Mouse (Mus musculus) retina, embryonic 14.5 days (tissue): ENCODE results near the gene Kat2a.
A peak's percentile ranks its signal among the peaks of the same experiment; 100 is the strongest.

Experiments used
- DNase-seq: peaks from one replicate; pipeline ENCODE4 v3.0.0-alpha.2; 2015; ENCODE audit warnings: low spot score

Kat2a gene

DNA sequence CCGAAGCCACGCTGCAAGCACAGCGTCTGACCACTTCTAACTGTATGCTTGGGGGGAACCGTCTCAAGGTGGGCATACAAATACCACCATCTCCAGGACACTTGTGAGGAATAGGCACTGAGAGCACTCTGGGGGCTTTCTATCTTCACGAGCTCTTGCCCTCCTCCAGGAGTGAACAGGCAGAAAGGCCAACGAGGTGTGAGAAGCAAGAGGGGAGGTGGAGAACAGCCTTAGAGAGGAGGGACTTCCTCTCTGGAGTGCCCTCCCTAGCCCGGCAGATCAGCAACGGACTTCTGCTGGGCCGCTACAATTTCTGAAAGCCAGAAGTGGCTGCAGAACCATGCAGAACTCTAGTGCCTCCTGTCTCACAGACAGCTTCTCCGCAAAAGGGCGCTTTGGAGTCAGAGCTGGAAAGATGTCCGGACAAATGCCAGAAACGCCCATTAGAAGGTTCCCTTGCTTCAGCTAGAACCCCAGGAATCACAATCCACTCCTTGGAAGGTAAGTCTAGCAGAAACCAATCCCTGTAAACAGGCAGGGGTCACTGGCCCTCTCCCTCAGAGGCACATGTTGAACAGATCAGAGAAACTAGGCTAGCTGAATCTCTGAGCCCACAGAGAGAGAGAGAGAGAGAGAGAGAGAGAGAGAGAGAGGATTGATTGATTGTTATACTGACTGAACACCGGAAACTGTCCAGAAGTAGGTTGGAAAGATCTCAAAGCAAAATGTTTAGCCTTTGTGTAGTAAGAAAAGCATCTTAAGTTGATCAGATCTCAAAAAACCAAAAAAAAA, 23.9 kb upstream of the Kat2a start:
- no peak for DNase-seq

DNA sequence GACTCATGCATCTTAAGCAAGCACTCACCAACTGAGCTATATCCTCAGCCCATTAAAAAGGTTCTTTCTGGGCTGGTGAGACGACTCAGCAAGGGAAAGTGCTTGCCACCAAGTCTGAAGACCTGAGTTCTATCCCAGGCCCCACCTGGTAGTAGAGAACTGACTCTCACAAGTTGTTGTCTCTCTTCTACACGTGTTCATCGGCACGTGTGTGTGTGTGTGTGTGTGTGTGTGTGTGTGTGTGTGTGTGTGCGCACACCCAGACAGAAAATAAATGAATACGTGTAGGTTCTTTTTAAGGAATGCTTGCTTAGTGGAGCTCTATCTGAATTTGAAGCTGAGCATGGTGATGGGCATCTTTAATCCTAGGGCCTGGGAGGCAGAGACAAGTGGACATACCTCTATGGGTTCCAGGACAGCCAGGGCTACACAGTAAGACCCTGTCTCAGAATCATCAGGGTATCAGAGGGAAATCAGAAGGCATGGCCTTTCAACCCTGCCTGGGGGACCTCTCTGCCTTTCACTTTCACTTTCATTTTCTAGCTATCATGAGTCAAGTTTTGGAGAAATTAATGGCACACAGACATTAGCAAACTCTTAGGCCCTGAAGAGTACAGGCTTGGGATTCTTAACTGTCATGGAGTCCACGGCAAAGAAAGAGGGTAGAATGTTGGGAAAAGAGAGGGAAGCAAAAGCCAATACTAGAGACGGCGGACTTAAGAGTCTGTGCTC, 23.0 kb upstream of the Kat2a start:
- DNase-seq, result no peak

DNA sequence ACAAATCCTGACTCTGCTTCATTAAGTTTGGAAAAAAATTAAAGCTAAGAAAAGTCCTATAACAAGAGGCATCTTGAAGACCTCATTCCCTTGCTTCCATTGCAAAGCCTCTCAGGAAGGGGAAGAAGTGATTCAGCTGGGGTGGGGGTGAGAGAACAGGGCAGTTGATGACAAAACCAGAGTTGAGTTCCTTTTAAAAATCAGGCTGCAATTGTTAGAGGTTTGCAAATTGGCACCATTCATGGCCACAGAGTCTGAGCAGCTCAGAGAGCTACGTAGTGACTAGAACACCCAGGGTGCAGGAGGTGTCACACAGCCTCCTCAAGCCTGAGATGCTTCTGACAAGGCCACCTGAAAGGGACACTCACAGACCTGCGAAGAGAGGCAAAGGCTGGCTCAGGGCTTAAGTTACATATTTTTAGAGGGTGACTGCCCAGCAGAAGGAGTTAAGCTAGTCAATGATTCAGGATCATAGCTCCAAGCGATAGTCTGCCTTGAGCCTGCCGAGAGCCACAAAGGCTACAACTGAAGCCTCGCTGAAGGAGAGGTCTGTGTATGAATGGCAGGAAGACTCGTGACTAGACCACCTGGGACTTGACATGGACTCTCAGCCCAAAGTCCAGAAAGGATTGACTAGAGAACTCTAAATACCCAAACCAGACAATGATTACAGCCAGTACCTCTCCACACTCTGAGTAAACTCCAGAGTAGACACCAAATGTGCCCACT, 18.4 kb upstream of the Kat2a start:
- DNase-seq, result no peak

DNA sequence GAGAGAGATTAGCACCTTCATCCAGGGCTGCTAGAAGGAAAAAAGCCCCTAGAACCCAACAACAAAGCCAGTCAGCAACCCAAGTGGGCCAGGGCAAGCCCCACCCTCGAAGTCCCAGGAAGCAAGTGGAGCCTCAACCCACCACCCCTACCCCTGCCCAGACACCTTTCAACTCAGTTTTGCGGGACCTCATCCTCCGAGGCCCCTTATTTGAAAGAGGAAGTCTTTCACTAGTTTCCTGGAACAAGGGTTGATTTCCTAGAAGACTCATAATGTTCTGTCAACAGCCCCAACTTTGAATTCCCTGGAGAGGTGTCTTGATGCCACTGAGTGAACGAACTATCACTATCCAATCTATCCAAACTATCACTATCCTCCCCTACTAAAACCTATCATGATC, 17.7 kb upstream of the Kat2a start:
- no peak for DNase-seq

DNA sequence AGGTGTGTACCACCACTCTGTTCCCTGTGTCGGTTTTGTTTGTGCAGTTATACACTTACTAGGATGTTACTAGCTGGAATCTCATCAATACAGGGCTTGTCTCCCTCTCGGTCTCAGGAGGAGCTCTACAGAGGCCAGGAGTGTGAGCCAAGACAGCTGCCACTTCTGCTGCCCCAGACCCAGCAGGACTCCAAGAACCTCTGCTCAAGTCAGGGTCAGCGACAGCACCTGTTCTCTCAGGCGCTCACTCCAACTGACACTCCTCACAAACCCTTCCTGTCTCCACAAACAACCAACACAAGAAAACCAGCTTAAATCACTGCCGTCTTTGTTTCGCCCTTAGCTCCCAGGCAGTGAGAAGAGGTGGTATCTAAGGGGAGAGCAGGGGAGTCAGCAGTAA, 16.3 kb upstream of the Kat2a start:
- DNase-seq, result no peak

DNA sequence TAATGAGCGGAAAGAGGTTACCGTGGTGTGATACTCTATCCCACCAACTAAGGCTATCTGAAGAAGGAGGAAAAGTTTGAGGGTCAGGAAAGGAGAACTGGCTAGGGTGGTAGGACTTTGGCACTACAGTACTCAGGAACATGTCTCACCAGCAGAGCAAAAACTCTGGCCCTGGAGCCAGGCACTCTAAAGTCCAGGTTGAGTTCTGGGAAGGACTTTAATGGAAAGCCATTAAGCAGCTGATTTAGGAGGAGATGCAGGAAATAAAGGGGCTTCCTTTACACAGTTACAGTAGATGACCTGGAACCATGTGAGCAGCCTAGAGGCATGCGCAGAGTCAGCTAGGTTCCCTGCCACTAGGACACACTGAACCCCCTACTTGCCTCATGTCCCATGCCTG, 14.9 kb upstream of the Kat2a start:
- no peak for DNase-seq

DNA sequence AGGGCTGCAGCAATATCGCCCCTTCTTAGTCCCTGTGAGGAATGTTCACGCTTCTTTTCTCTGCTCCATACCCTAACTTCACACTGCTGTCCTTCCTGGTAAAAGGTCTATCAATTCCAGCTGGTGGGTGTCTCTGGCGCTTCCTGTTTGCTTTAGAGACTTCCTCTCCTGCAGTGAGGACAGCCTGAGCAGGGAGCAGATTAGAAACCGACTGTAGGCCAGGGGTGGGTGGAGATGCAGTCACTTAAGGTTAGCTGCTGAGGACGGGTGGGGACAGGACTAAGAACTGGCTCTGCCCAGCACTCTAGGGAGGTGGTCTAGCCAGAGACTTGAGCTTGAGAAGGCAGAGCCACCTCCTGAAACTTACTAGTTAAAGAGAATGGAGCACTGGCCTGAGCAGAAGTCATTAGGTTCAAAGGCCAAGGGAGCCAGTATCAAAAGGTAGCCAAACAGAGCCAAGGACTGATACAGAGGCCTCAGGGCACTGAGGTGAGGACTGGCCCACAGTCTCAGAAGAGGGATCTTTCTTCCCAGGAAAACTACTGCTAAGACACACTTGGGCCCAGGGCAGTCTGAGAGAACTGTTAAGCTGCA, 12.8 kb upstream of the Kat2a start:
- no peak for DNase-seq

DNA sequence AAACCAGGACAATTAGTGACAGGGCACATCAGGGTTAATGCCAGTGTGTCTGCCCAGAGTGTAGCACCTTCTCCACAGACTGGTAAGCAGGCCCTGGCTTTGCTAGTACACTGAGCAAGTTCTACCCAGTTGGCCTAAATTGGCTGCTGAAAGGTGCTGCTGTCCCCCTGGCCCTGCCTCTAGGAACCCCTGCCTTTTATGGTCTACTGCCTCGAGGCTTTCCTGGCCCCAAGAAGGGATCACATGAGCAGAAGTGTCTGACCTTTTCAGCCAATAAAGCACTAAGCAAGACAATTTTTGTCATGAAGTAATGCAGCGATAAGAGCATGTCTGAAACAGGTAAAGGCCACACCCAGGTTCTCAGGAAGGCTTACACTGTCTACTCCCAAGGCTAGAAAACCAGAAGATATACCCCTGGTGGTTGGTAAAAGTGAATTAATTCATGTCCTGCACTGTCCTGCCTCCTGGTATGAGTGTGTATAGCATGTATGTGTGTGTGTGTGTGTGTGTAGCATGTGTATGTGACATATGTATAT, 10.3 kb upstream of the Kat2a start:
- no peak for DNase-seq

DNA sequence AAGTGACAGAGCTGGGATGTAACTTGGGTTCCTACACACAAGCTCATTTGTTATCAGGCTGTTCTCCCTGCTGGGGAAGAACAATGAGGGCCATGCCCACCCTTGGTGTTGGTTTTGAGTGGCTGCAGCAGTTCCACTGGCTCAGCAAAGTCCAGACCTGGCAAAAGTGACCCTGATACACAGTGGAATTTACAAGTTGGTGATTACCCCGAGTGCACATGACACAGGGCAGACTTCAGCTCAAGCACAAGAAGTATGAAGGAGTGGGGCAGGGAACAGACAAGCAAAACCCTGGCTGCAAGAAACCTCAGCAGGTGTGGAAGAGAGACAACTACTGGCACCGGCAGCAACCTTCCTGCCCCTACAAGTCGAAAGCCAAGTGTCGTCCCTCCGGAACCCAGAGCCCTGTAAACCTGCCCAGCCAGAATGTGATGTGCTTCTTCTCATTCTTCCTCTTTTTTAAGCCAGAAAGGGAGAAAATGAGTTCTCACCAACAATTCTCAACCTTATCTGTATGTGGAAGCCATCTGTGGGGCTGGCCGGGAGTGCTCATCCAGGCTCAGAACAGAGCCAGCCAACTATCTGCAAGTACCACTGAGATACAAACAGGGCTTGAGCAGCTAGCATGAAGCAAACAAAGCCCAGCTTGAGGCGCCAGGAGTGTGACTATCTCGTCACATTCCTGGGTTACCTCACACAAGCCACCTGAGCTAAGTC, 9.7 kb upstream of the Kat2a start:
- no peak for DNase-seq

DNA sequence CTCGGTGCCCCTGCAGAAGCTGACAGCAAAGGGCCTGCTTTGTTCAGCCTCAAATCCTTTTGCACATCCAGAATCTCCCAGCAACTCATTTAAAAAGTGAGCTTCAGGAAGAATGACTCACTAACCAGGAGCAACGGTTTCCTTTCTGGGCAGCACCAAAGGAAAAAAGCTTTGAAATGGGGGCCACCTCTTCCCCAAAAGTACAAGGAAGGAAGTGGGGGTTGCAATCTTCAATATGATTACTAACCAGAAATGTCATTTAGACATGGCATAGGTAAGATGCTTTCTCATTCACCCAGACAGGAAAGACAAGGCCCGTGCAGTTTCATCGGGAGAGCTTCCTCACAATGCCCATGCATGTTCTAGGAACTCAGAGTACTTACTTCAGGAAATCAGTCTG, 9.0 kb upstream of the Kat2a start:
- DNase-seq, result no peak

DNA sequence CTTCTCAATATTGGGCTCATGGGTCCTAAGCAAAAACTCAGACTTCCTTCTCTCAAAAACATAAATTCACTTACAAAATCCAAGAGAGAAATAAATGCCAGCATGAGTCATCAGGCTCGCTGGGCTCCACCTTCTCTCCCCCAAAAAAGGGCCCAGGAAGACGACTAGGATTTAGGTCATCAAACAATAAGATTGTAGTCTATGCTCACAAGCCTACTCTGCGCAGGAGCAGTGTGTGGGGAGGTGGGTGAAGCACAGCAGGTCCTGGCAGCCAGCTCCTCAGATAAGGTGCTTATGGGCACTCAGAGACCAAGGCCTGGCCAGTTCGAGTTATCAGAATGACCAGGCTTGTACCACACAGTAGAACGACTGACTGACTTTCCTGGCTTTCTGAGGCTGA, 8.1 kb upstream of the Kat2a start:
- DNase-seq, result no peak

DNA sequence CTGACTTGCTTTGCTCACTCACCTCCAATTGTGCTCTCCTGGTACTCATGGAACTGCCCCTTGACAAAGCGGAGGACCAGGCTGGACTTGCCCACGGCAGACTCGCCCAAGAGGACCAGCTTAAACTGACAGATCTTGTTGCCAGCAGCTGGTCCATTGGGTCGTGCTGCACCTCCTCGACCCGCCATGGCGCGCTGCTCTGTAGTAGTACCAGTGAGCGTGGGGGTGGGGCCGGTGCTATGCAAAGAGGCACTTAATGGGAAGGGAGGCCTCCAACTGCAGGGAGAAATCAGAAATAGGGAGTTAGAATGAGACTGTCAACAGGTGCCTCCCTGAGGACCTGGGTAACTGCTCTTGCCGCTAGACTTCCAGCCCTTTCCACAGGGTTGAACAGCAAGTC, 7.6 kb upstream of the Kat2a start:
- no peak for DNase-seq

DNA sequence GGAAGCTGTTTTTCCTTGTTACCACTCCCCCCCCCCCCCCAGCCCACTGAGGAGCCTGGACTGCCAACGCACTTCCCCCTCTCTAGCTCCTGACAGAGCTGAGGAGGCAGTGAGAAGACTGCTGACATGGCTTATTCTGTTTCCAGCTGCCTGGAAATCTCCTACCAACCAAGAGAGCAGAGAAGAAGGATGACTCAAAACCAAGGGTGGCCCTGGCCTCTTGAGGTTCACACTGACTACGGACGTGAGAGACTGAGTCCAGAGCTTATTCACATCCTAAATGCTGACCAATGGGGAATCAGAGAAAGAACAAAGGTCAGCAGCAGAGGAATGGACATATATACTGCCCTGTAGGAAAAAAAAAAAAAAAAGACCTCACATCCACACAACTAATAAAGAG, 7.0 kb upstream of the Kat2a start:
- no peak for DNase-seq

DNA sequence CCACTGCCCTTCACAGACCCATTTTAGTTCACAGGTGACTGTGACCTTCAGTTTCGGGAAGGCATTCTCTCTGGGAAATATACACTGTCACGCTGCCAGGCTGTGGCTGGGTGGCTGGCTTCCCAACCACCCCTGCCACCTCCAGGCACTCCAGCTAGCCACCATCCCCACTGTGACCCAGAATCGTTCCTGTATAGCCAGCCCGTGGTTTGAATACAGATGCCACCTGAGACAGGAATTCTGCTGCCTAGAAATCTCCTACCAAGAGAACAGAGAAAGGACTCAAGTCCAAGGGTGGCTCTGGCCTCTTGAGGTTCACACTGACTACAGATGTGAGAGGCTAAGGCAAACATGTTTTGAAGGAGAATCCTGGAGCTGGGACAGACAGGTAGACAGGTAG, 6.6 kb upstream of the Kat2a start:
- DNase-seq, result no peak

DNA sequence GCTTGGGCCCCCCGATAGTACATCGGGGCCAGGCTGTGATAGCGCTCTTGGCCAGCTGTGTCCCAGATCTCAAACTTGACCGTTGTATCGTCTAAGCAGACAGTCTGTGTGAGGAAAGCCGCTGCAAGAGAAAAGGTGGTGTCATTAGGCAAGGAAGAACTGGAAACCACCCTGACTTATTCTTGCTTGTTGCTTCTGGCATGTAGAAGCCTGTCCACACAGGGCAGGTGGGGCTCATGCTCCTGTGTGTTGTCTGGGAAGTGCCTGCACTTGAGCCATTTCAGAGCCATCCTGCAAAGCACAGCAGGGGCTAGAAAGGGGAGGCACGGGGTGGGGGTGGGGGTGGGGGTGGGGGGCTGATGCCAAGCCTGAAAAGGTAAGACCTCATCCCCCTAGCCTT, 6.2 kb upstream of the Kat2a start:
- DNase-seq, result no peak

DNA sequence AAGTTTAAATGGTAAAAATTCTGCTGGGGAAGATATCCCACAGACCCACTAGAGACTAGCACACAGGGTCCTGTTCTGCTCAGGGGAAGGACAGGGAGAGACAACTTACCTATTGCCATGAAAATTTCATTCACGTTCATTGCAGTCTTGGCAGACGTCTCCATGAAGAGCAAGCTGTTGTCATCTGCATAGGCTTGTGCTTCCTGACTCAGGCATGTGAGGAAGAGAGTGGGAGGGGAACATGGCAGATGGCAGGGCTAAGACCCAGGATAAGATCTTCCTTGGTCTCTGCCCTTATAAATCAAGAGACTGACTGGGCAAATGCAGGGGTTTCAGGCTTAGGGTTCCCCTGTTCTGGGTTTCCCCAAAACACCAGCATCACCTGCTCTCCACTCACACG, 4.4 kb upstream of the Kat2a start:
- no peak for DNase-seq

DNA sequence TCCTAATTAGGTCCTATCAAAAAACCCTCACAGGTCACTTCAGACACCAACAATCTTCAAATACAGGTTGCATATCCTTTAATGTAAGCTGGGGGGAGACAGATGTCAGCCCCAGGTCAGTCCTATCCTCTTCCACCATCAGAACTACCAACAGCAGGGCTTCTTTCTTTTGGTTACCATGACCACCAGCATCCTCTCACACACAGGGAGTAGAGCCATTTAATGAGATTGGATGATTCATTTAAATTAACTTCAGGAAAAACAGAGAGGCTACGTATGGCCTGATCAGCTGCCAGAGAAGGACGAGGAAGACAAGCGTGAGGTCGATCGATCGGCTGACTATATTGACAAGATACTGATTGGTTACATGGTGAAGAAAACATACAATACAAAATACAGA, 2.7 kb upstream of the Kat2a start:
- no peak for DNase-seq

DNA sequence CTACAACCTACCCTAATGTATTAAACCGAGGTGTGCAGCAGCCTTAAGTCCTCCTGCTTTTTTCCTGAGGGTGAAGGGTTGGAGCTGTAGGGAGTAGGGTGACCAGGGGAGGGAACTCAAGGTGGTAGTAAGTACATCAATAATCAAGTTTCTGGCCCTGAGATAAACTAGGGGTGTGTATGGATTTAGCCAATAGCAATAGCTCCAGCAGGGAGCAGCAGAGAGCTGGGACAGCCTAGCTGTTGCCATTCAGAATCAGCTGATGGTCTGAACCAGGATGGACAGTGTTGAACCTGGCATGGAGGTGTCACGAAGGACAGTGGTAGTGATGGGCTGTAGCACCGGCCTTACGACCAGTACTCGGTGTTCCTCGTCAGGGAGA, 2.3 kb upstream of the Kat2a start:
- DNase-seq, result peak; percentile 90

DNA sequence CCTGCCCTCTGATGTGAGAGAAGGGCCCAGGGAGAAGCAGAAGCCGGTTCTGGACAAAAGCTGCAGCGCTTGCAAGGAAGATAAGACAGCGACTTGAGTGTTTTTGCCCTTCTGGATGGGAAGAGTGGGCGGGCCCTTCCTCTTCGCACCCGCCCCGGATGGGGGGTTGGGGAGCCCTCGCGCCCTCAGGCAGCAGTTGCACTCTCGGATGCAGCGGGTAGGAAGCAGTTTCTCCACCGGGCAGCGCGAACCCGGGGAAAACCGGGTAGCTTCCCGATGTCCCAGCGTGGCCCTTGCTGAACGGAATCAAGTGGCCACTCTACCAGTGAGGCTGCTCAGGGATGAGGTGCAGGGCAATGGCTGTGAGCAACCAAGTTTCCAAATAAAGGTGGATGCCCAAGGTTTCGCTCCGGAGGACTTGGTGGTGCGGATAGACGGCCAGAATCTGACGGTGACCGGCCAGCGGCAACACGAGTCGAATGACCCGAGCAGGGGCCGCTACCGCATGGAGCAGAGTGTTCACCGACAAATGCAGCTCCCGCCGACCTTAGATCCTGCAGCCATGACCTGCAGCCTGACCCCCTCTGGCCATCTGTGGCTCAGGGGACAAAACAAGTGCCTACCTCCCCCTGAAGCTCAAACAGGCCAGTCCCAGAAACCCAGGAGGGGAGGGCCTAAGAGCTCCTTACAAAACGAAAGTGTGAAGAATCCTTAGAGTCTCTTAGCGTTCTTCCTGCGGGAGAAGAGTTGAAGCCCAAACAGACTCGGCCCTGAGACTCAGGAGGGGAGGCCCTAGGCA, 1.7 kb upstream of the Kat2a start, which contains the start of gene Hspb9:
Gene Hspb9 (plus strand): TSS at position 116 of the 799 bp plus-strand sequence.
- peak; percentile 38 for DNase-seq

DNA sequence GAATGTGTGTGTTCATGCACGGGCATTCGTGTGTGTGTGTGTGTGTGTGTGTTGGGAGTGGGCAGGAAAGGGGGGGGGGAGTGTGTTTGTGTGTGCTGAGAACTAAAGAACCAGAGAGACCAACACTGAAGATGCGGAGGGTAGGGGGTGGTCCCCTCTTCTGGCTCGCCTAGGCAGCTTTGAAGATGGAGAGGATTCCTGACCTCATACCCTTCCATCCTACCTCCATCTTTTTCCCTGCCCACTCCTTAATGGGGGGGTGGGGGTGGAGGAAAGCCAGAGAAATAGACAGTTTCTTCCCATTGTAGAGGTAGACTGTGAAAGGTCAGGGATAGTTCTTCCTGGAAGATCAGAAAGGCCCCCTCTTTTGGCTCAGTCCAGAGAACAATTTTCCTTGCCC, 909 bp upstream of the Kat2a start:
- no peak for DNase-seq

DNA sequence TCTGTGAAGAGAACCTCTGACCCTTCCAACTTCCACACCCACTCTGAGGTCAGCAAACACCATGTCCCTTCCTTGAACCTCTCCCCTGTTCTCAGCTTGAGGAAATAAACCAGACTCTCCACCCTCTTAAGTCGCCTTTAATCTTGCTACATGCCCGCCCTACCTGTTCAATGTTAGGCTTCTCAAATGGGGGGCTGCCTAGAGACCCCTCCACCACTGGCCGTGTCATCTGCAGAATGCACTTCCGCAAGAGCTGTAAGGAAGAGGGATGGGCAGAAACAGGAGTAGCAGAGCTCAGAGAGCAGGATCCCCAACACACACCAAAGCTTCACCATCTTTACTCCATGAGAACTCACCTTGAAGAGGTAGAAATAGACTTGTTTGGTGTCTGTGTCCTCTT, 1.3 kb downstream of the Kat2a start:
- no peak for DNase-seq
